Mouse (Mus musculus) spleen, postnatal 36 days (tissue): ENCODE results near the gene Bmf.

ENCODE experiments used
- DNase-seq, 2 experiments: peaks; one replicate each; pipeline ENCODE4 v3.0.0; 2022; ENCODE audit warnings: low spot score in 2 of 2, mixed read lengths in 1 of 2

Gene Bmf

GRCm38 (mm10) chr2:118549507-118550473 is at the start of gene Bmf:
Bmf (minus strand) TSS chr2:118549687.
- peak; percentile 92 to 95 for DNase-seq

GRCm38 (mm10) chr2:118599087-118599486 is 49.6 kb upstream of the Bmf start:
- no peak for DNase-seq

GRCm38 (mm10) chr2:118597673-118598568 is 48.4 kb upstream of the Bmf start, which contains the start of gene Bub1b:
Bub1b (plus strand) TSS chr2:118598211.
- DNase-seq = peak; percentile 90 to 92

GRCm38 (mm10) chr2:118591083-118591482 is 41.6 kb upstream of the Bmf start:
- DNase-seq = no peak

GRCm38 (mm10) chr2:118587686-118588085 is 38.2 kb upstream of the Bmf start:
- no peak for DNase-seq

- DNase-seq = no peak
Measured at GRCm38 (mm10) chr2:118586013-118586412, 36.5 kb upstream of the Bmf start.

- DNase-seq = no peak
Measured at GRCm38 (mm10) chr2:118573135-118573534, 23.6 kb upstream of the Bmf start.

- no peak for DNase-seq
Measured at GRCm38 (mm10) chr2:118572183-118572836, 22.8 kb upstream of the Bmf start.

GRCm38 (mm10) chr2:118570939-118571338 is 21.5 kb upstream of the Bmf start:
- DNase-seq = no peak

- DNase-seq = no peak
Measured at GRCm38 (mm10) chr2:118567179-118567578, 17.7 kb upstream of the Bmf start.

- peak in 1 of 2 experiments; percentile 29 for DNase-seq
Measured at GRCm38 (mm10) chr2:118562431-118562830, 12.9 kb upstream of the Bmf start.

GRCm38 (mm10) chr2:118562015-118562414 is 12.5 kb upstream of the Bmf start:
- DNase-seq = peak; percentile 56 to 62

GRCm38 (mm10) chr2:118558426-118558825 is 8.9 kb upstream of the Bmf start:
- no peak for DNase-seq

- DNase-seq = peak; percentile 86
Measured at GRCm38 (mm10) chr2:118554356-118554990, 5.0 kb upstream of the Bmf start.

GRCm38 (mm10) chr2:118551606-118552005 is 2.1 kb upstream of the Bmf start:
- DNase-seq = no peak

- no peak for DNase-seq
Measured at GRCm38 (mm10) chr2:118548421-118549221, 866 bp downstream of the Bmf start.

- DNase-seq = peak; percentile 60 to 66
Measured at GRCm38 (mm10) chr2:118547541-118548016, 1.9 kb downstream of the Bmf start.

- DNase-seq = no peak
Measured at GRCm38 (mm10) chr2:118546798-118547165, 2.7 kb downstream of the Bmf start.

GRCm38 (mm10) chr2:118546104-118546797 is 3.2 kb downstream of the Bmf start:
- DNase-seq = peak; percentile 75 to 82
